Mouse (Mus musculus) C2C12 (cell line): Measurements from ENCODE around the gene Ccdc54. TPM values are rescaled to one million over a fixed set of nuclear protein-coding genes. Genes with fewer than 3 reads are reported as not detected.

ENCODE experiments used
- H3K27me3 ChIP-seq: one replicate; pipeline ENCODE4 v1.6.1; 2011; ENCODE audit not compliant: control insufficient read depth, insufficient read depth, insufficient read length
- H3K36me3 ChIP-seq: one replicate; pipeline ENCODE4 v1.6.1; 2011; ENCODE audit not compliant: control insufficient read depth, insufficient read depth
- H3K4me3 ChIP-seq: one replicate; pipeline ENCODE4 v1.5.1; 2011; ENCODE audit warnings: mild to moderate bottlenecking, control low read depth; ENCODE audit not compliant: poor library complexity, insufficient read depth, severe bottlenecking
- H3K79me2 ChIP-seq: one replicate; pipeline ENCODE4 v1.6.1; 2011; ENCODE audit not compliant: control insufficient read depth, insufficient read depth
- H3K79me3 ChIP-seq: one replicate; pipeline ENCODE4 v1.6.1; 2011; ENCODE audit warnings: low read depth, control low read depth
- H3ac ChIP-seq: one replicate; pipeline ENCODE3; 2011; ENCODE audit warnings: low read depth; ENCODE audit not compliant: control insufficient read depth, insufficient read length
- CEBPB ChIP-seq: IDR thresholded peaks from one replicate; pipeline ENCODE4 v1.6.1; 2011; ENCODE audit warnings: low read depth, mild to moderate bottlenecking, control low read depth, moderate library complexity
- CTCF ChIP-seq: IDR thresholded peaks from one replicate; pipeline ENCODE4 v1.5.1; 2011; ENCODE audit not compliant: control insufficient read depth, insufficient read depth, insufficient read length
- FOSL1 ChIP-seq: IDR thresholded peaks from one replicate; pipeline ENCODE4 v1.8.0; 2011; ENCODE audit warnings: mild to moderate bottlenecking, low read length; ENCODE audit not compliant: poor library complexity, insufficient read depth, severe bottlenecking
- MAX ChIP-seq: IDR thresholded peaks from one replicate; pipeline ENCODE4 v1.6.1; 2011; ENCODE audit warnings: mild to moderate bottlenecking, control low read depth
- MYOD1 ChIP-seq: IDR thresholded peaks from one replicate; pipeline ENCODE4 v1.6.1; 2011; ENCODE audit warnings: low read depth; ENCODE audit not compliant: control insufficient read depth, insufficient read length
- MYOG ChIP-seq: IDR thresholded peaks from one replicate; pipeline ENCODE4 v1.6.1; 2011; ENCODE audit not compliant: control insufficient read depth, insufficient read length; ENCODE audit errors: extremely low read depth
- USF1 ChIP-seq: IDR thresholded peaks from one replicate; pipeline ENCODE4 v1.6.1; 2011; ENCODE audit warnings: low read depth, mild to moderate bottlenecking, control low read depth, moderate library complexity
- polyA plus RNA-seq: library from polyadenylated mRNA; unstranded; fragments of >200 nt; fragmentation: generic; extraction: Trizol; gene quantifications from one replicate; pipeline ENCODE4 v1.2.1, GENCODE M21; 2012; ENCODE audit warnings: missing spikeins

Ccdc54 gene
- polyA plus RNA-seq, 1 experiment = not detected

DNA sequence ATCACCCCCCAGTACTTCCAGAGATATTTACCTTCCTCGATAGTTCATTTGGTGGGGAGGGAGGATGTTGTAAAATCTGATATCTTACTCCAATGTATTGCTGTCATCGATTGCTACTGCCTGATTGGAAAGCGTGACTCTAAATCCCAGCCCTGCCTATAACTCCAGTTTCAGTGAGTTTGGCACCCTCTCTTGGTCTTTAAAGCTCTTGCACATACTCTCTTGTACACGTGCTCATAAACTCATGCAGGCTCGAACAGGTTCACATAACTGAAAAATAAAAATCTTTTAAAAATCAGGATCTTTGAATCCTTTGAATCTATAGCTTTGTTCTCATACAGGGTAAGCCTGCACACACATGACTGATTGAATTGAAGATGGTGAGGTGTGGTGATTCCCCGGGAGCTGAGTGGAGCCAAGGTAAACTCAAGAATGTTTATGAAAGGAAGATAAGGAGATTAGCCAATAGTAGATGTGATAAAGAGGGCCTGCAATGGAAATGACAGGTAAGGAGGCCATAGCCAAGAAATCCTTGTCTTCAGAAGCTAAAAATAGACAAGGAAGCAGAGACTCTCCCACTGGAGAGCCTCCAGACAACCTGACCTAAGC lies 31.7 kb downstream of the Ccdc54 start:
- TF ChIP-seq MYOG (no peak), CEBPB (no peak), USF1 (no peak), MYOD1 (no peak), MAX (no peak), CTCF (no peak), FOSL1 (no peak)
- Histone ChIP-seq H3K79me3 (no peaks in the 10 kb centered on the region), H3ac (no peak overlapping the region), H3K4me3 (no peak overlapping the region), H3K79me2 (no peaks in the 10 kb centered on the region), H3K36me3 (peaks cover 9% of the 10 kb centered on the region), H3K27me3 (no peaks in the 10 kb centered on the region)

DNA sequence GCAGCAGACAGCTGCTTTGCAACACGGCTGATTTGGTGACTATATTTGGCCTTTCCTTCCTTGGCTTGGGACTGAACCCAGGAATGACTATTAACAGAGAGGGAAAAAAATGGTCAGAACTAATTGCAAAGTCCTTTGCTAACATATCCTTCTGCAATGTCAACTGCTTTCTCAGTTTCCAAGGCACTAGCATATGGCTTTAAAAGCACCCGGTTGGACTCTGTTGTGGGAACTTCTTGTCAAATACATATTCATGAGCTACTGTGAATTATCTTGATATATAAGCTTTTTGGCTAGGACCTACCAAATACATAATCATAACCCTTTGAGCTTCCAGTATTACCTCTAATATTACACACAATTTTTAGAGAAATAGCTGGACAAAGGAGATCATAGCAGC lies 37.1 kb downstream of the Ccdc54 start:
- no peak overlapping the region for H3ac ChIP-seq
- peaks cover 5% of the 10 kb centered on the region for H3K36me3 ChIP-seq
- H3K27me3 ChIP-seq = no peaks in the 10 kb centered on the region
- no peak for TF ChIP-seq CEBPB
- no peak for TF ChIP-seq MYOD1
- TF ChIP-seq USF1 = no peak
- no peak for TF ChIP-seq CTCF
- no peak for TF ChIP-seq MAX
- TF ChIP-seq FOSL1 = no peak
- TF ChIP-seq MYOG = no peak
- H3K4me3 ChIP-seq = no peak overlapping the region
- no peaks in the 10 kb centered on the region for H3K79me3 ChIP-seq
- no peaks in the 10 kb centered on the region for H3K79me2 ChIP-seq

DNA sequence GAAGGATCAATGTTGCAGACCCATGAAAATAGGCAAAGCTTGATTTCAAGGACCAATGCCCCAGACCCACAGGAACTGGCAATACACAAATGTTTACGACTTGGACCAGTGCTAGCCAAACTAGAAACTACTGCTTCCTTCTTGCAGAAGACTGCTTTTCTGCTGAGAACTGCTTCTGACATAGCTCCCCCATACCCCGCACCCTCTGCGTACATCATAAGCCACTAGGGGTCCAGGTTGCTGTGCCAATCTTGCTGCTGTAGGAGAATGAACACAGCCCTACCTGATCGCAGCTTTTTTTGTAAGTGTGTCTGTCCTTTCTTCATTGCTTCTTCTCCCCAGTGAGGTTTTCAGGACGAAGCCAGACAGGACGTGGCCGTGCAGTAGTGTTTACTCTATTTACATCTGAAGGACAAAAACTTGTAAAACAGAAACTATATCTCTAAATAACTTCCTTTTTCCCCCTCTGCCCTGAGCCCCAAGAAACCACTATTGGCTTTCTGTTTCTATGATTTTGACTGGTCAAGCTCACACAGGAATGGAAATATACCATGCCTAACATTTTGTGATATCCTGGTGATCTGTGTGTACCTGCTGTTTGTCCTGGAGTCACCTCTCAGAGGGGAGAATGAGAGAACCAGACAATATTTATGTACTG lies 39.0 kb downstream of the Ccdc54 start:
- TF ChIP-seq CTCF = no peak
- no peak for TF ChIP-seq USF1
- TF ChIP-seq CEBPB = no peak
- TF ChIP-seq MAX = no peak
- no peak for TF ChIP-seq MYOD1
- no peak for TF ChIP-seq FOSL1
- TF ChIP-seq MYOG = no peak
- Histone ChIP-seq H3K79me3 (no peaks in the 10 kb centered on the region), H3K36me3 (no peaks in the 10 kb centered on the region), H3K79me2 (no peaks in the 10 kb centered on the region), H3K27me3 (no peaks in the 10 kb centered on the region), H3K4me3 (no peak overlapping the region), H3ac (no peak overlapping the region)

DNA sequence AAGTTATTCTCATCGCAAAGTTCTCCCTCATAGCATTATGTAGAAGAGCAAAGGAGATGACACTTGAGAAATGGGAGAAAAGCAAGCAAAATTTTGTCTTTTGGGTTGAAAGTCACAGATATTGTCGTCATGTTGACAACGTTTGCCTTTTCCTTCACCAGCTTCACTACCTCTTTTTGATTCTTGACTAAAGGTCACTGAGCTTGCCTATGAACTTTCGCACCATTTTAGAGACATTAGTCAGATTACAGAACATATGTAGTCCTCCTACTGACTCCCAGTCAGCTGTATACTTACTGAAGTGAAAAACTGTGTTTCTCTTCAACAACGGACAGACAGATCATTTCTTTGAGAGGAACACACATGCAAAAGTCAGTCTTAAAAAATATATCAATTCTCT lies 40.0 kb downstream of the Ccdc54 start:
- no peak for TF ChIP-seq USF1
- TF ChIP-seq CTCF = no peak
- TF ChIP-seq MYOD1 = no peak
- no peak for TF ChIP-seq CEBPB
- no peak for TF ChIP-seq FOSL1
- no peak for TF ChIP-seq MAX
- no peak for TF ChIP-seq MYOG
- H3K4me3 ChIP-seq = no peak overlapping the region

DNA sequence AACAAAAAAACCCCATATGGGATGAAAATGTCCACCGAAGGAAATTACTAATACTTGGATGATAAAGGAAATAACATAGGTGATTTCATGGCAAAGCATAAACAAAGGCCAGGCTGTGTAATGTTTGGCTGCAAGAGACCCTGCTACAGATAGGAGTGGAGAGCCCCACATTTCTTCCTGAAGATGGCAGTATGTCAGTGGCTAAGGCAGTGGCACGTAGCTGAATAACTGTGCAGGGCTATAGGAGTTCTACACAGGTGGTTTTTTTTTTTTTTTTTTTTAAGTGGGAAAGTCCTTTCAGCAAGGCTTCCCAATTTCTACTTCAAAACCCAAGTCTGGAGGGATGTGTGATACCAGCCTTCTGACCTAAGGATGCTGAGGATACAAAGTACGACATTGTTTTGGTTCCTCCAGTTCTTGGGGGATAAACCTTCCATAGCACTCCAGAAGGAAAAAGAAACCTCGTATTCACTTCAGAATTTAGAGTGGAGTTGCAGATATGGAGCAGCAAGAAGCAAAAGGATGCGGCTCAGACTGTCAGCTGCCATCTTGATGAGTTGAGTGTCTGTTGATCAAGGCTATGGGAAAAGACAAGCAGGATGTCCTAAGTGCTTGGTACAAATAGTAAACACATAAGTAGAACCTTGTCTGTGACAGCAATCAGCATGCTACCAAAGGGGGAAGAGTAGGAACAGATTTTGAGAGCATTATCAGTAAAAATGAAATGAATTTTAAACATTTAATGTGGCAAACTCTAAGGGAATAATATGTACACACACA lies 48.2 kb downstream of the Ccdc54 start:
- no peaks in the 10 kb centered on the region for H3K79me2 ChIP-seq
- no peaks in the 10 kb centered on the region for H3K79me3 ChIP-seq
- H3K4me3 ChIP-seq = no peak overlapping the region
- H3K36me3 ChIP-seq = no peaks in the 10 kb centered on the region
- no peaks in the 10 kb centered on the region for H3K27me3 ChIP-seq
- TF ChIP-seq FOSL1 = no peak
- peak; percentile 13 for TF ChIP-seq CTCF
- TF ChIP-seq MYOG = no peak
- H3ac ChIP-seq = no peak overlapping the region

More for the DNA sequence above, 40.0 kb downstream of the Ccdc54 start:
- no peaks in the 10 kb centered on the region for H3K36me3 ChIP-seq
- no peaks in the 10 kb centered on the region for H3K27me3 ChIP-seq
- H3ac ChIP-seq = no peak overlapping the region
- H3K79me3 ChIP-seq = no peaks in the 10 kb centered on the region
- no peaks in the 10 kb centered on the region for H3K79me2 ChIP-seq

Other genes starting within 250 kb of the Ccdc54 start
- 4.9 TPM for gene Bbx, start 158.8 kb downstream of the Ccdc54 start, polyA plus RNA-seq